Mouse (Mus musculus) right cerebral cortex, adult 18-20 months (tissue): Measurements from ENCODE around the gene Cyth1.
A peak's percentile ranks its signal among the peaks of the same experiment; 100 is the strongest.

Experiments
- DNase-seq: peaks from one replicate; pipeline ENCODE4 v3.0.0; 2022; ENCODE audit warnings: mixed read lengths

Cyth1 gene

GRCm38 (mm10) chr11:118196824-118197388, 51.5 kb downstream of the Cyth1 start:
- no peak for DNase-seq

DNA sequence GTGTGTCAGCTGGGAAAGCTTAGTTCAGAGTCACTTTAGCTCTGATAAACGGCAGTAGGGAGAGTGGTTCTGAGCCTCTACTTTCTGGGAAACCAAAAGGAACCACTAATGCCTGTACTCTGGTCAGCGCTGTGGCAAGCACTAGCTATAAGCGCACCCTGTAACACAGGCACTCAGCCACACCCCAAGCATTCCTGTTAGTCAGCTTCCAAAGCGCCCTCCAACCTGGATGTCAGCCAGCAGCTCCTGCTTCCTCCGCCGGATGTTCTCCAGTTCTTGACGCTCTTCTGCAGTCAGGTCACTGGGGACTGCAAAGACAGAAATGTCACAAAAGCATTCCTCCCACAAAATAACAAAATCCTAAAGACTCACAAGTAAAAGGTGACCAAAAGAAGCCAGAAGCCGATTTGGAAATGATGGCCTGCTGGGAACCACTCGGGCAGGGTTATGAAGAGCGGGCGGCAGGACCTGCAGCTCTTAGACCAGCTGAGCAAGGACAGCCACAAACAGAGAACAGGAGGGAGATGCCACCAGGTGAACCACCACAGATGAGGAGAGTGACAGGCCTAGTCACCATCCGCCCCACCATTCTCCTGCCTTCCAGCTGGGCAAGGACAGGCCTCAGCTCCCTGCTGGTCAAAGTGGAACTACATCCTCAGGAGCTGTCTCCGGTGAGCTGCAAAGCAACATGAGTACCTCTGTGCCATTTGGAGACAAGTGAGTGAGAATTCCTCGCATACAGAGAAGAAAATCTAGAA, 54.8 kb downstream of the Cyth1 start:
- peak; percentile 59 for DNase-seq

- no peak for DNase-seq
Measured at GRCm38 (mm10) chr11:118192973-118193372, 55.4 kb downstream of the Cyth1 start.

- no peak for DNase-seq
Measured at GRCm38 (mm10) chr11:118182768-118183167, 65.6 kb downstream of the Cyth1 start.

GRCm38 (mm10) chr11:118182353-118182752, 66.0 kb downstream of the Cyth1 start:
- DNase-seq, result no peak

GRCm38 (mm10) chr11:118180199-118180598, 68.2 kb downstream of the Cyth1 start:
- DNase-seq, result no peak

GRCm38 (mm10) chr11:118178236-118178635, 70.2 kb downstream of the Cyth1 start:
- no peak for DNase-seq

DNA sequence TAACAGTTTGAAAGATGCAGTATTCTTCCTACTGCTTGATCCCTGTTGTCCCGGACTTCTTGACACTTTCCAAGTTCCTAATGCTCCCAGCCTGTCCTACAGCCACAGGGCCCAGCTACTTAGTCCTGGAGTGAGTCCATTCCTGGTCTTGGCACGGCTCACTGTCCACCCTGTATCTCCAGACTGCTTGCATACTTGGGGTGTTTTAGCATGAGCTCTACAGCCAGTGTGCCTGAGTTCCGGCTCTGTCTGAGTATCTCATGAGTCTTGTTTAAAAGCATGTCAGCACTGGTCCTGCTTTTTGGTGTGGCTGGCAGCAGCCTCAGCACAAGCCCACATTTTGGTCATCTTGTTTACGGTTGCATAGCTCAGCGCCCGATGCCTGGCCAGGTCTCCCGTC, 73.6 kb downstream of the Cyth1 start:
- DNase-seq, result no peak

- no peak for DNase-seq
Measured at GRCm38 (mm10) chr11:118172768-118173167, 75.6 kb downstream of the Cyth1 start.

DNA sequence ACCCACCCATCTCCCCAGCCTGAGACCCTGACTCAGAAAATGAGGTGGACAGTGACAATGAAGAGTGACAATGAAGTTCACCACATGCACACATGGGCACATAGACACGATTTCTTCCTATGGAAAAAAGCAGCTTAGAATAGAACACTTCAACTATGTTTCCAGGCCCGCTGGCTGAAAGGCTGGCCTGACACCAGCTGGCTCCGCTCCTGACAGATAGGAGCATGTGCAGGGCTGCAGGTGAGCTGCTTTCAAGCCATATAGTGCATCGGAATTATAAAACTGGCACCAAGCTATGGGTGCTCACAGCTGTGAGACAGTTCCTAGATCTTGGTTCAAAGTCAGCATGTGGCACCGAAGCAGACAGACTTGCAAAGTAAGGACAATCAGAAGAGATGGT, 78.1 kb downstream of the Cyth1 start:
- no peak for DNase-seq

- no peak for DNase-seq
Measured at GRCm38 (mm10) chr11:118168714-118169113, 79.7 kb downstream of the Cyth1 start.

DNA sequence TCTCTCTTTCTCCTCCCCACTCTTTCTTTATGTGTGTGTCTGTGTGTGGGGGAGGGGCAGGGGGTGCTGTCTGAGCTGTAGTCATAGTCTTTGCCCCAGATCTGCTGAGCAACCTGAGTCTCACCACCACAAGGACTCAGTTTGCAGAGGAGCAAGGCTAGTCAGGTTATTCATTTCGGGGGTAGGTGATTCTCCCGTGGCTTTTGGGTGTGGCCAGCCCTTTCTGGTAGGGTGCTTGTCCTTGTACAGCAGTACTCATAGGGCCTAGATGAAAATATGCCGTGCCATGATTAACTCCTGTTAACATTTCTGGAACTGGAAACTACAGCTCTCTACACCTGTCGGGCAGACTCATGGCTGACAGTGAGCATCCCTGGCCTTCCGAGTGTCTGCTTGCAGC, 81.8 kb downstream of the Cyth1 start:
- no peak for DNase-seq

DNA sequence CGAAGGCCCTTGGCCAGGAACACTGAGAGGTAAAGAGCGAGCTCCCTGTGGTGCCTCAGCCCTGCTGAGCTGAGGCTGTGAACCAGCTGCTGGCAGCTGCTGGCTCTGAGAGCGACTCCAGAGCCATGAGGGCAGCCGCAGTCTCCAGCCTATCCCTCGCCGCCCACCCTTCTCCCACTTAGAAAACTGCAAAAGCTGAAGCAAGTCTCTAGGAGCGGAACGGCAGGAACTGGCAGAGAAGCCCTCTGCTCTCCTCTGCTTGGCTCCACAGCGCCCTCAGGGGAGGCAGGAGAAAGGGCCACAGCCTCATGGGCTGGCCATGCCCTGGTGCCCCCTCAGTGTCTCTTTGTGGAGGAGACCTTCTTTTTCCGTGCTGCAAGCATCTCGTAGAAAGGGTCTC, 82.7 kb downstream of the Cyth1 start:
- DNase-seq, result no peak

DNA sequence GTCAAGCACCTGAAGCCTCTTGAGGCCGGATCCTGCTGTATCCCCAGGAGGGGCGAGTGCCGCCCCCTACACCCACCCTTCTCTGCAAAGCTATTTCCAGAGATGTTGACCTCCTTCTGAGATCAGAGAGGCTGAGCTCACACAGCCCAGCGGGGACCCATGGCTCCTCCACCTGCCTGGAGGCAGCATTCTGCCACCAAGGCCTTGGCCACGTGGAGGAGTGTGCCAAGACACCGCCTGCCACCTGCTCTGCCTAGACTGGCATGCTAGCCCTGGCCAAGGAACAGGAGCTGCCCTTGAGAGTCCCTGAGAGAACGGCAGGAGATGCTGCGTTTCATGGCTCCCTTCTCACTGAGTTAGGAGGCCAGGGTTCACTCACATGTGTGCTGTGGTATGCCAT, 83.8 kb downstream of the Cyth1 start:
- no peak for DNase-seq

- no peak for DNase-seq
Measured at GRCm38 (mm10) chr11:118162245-118162644, 86.1 kb downstream of the Cyth1 start.

DNA sequence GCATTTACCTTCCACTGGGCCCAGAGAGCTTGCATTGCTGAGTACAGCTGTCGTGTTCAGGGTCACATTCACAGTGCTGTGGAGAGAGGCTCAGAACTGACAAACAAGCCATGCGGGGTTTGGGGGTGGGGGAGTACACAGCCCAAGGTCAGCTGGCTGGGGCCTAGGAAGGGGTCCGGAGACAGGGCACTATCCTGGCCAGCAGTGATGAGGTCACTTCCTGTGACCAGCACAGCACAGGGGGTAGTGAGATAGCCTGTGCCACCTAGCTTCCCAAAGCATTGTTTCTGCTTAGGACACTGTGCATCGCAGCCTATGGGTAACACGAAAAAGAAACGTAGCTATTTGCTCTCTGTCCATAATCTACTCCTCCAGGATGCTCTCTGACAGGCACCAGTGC, 87.2 kb downstream of the Cyth1 start:
- DNase-seq, result no peak

- no peak for DNase-seq
Measured at GRCm38 (mm10) chr11:118160763-118161162, 87.6 kb downstream of the Cyth1 start.

- no peak for DNase-seq
Measured at GRCm38 (mm10) chr11:118158753-118159152, 89.6 kb downstream of the Cyth1 start.

GRCm38 (mm10) chr11:118156480-118157060, 91.8 kb downstream of the Cyth1 start:
- DNase-seq, result no peak

DNA sequence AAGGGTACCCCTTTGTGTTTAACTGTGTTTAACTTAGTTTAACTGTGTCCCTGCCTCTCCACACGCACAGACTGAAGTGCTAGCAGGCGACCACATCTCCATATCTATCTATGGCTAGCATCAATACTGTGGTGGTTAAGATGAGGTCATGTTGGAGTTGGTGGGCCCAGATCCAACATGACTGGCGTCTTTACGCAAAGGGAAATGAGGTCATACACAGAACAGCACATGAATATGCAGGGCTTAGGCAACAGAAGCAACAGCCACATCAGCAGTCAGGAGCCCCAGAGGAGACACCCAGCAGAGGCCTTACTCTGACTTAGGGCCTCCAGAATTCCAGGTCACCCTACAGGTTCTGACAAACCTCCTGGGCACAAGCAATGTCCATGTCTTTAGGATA, 95.4 kb downstream of the Cyth1 start:
- no peak for DNase-seq

DNA sequence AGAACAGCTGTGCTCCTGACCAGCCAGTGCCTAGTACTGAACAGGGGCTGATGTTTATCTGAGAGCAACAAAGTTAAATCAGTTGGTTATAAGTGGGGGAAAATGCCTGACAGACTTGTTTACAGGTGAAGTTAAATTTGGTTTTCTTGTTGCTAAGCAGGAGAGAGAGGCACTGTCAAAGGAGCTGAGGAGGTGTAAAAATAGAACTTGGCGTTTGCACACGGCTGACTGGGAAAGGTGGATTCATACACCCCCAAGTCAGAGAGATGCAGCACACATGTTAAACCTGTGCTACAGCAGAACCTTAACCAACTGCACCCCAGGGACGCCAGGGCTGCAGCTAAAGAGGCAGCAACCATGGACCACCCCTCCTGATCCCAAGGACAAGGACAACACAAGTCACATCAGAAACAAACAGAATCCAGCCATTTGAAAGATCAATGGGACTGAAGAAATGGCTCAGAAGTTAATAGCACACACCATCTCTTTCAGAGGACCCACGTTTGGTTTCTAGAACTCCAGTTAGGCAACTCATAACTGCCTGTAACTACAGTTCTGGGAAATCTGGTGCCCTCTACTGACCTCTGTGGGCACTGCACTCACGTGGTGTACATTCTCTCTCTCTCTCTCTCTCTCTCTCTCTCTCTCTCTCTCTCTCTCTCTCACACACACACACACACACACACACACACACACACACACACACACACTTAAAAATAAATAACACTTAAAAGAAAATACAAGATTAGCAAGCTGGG, 96.8 kb downstream of the Cyth1 start:
- DNase-seq, result no peak

GRCm38 (mm10) chr11:118150115-118150701, 98.2 kb downstream of the Cyth1 start:
- peak; percentile 76 for DNase-seq
